Mouse (Mus musculus) embryonic facial prominence, embryonic 11.5 days (tissue): ENCODE results near the gene Csnk1d. TPM values are rescaled to one million over a fixed set of nuclear protein-coding genes. Genes with fewer than 3 reads are reported as not detected.

Experiments used
- ATAC-seq: fragments of 200-750 bp; cut with Nextera tagmentation; replicated peaks from 2 replicates; pipeline ENCODE4 v1.8.0; 2017; ENCODE audit warnings: low read depth; ENCODE audit not compliant: insufficient number of reproducible peaks, low FRiP score, low TSS enrichment
- DNase-seq: peaks from one replicate; pipeline ENCODE4 v3.0.0-alpha.2; 2015; ENCODE audit warnings: low spot score
- H3K27ac ChIP-seq: fragments of 300-500 bp; sonication (generic); replicated peaks from 2 replicates; pipeline ENCODE4 v1.5.1; 2014; ENCODE audit warnings: mild to moderate bottlenecking, low read depth, low read length, control low read depth
- H3K27me3 ChIP-seq: fragments of 300-500 bp; sonication (generic); 2 replicates; pipeline ENCODE4 v1.6.1; 2014; ENCODE audit warnings: mild to moderate bottlenecking, low read length, moderate library complexity, mixed read lengths; ENCODE audit not compliant: control insufficient read depth, insufficient read depth
- H3K36me3 ChIP-seq: fragments of 300-500 bp; sonication (generic); replicated peaks from 2 replicates; pipeline ENCODE4 v1.6.1; 2014; ENCODE audit warnings: low read depth, mild to moderate bottlenecking, low read length, moderate library complexity, mixed read lengths; ENCODE audit not compliant: control insufficient read depth, insufficient read depth
- H3K4me1 ChIP-seq: fragments of 300-500 bp; sonication (generic); 2 replicates; pipeline ENCODE4 v1.6.1; 2014; ENCODE audit warnings: low read length, mixed read lengths; ENCODE audit not compliant: control insufficient read depth, insufficient read depth
- H3K4me2 ChIP-seq: fragments of 300-500 bp; sonication (generic); 2 replicates; pipeline ENCODE4 v1.6.1; 2014; ENCODE audit warnings: low read depth, mild to moderate bottlenecking, control low read depth, low read length, moderate library complexity
- H3K4me3 ChIP-seq: fragments of 300-500 bp; sonication (generic); 2 replicates; pipeline ENCODE4 v1.5.1; 2014; ENCODE audit warnings: low read depth, low read length, control low read depth
- H3K9ac ChIP-seq: fragments of 300-500 bp; sonication (generic); replicated peaks from 2 replicates; pipeline ENCODE4 v1.6.1; 2014; ENCODE audit warnings: mild to moderate bottlenecking, control low read depth, low read length
- H3K9me3 ChIP-seq: fragments of 300-500 bp; sonication (generic); replicated peaks from 2 replicates; pipeline ENCODE4 v1.6.1; 2016; ENCODE audit warnings: mild to moderate bottlenecking, low read length, inconsistent platforms, mixed read lengths; ENCODE audit not compliant: control insufficient read depth
- WGBS: fragments of 180-500 bp; shearing (Covaris S2); extraction: QIAGEN DNeasy Blood & Tissue Kit; methylation state at CpG from one replicate; pipeline ENCODE4 v1.1.7; 2014; 5-methylcytosine and 5-hydroxymethylcytosine counted together
- polyA plus RNA-seq: library from polyadenylated mRNA; unstranded; fragments of >200 nt; fragmentation: Nextera tagmentation; extraction: Ambion mirVana; gene quantifications from 2 replicates; pipeline ENCODE4 v1.2.1, GENCODE M21; 2014

Csnk1d gene
- polyA plus RNA-seq, 1 experiment from 2014 or later: 60.3 TPM

- no peaks in the 10 kb centered on the region for H3K4me1 ChIP-seq
- WGBS: 50% methylated on average over 4 of the region's 4 CpGs
- H3K9ac ChIP-seq: no peak overlapping the region
- H3K4me2 ChIP-seq: no peak overlapping the region
- ATAC-seq (no peak), DNase-seq (no peak)
- no peaks in the 10 kb centered on the region for H3K36me3 ChIP-seq
- no peak overlapping the region for H3K27ac ChIP-seq
- H3K4me3 ChIP-seq: no peak overlapping the region
- H3K27me3 ChIP-seq: no peaks in the 10 kb centered on the region
- H3K9me3 ChIP-seq: no peaks in the 10 kb centered on the region
Observed at GRCm38 (mm10) chr11:120938795-120939194, 52.3 kb downstream of the Csnk1d start.

GRCm38 (mm10) chr11:120937976-120938375 lies 53.2 kb downstream of the Csnk1d start:
- Histone ChIP-seq H3K9ac (no peak overlapping the region), H3K27ac (no peak overlapping the region), H3K9me3 (no peaks in the 10 kb centered on the region), H3K4me2 (no peak overlapping the region), H3K4me3 (no peak overlapping the region), H3K4me1 (no peaks in the 10 kb centered on the region), H3K36me3 (no peaks in the 10 kb centered on the region), H3K27me3 (no peaks in the 10 kb centered on the region)
- DNase-seq (no peak), ATAC-seq (no peak)
- WGBS: 95% methylated on average over 1 of the region's 1 CpGs

GRCm38 (mm10) chr11:120932564-120933398 lies 58.3 kb downstream of the Csnk1d start, which contains the start of gene Ccdc57:
Gene Ccdc57, minus strand, starts transcription at chr11:120932872.
- Histone ChIP-seq H3K27me3 (no peaks in the 10 kb centered on the region), H3K27ac (no peak within 1 kb of the TSS), H3K36me3 (no peaks in the 10 kb centered on the region), H3K9ac (peak within 1 kb of the TSS; percentile 71), H3K4me1 (no peaks in the 10 kb centered on the region), H3K4me3 (peak within 1 kb of the TSS; percentile 56), H3K4me2 (peak within 1 kb of the TSS; percentile 53), H3K9me3 (no peaks in the 10 kb centered on the region)
- peak; percentile 86 for ATAC-seq
- WGBS: 9% methylated on average over 44 of the region's 44 CpGs
- peak; percentile 92 for DNase-seq

- ATAC-seq (no peak), DNase-seq (no peak)
- H3K27me3 ChIP-seq: no peaks in the 10 kb centered on the region
- no peak overlapping the region for H3K27ac ChIP-seq
- H3K9ac ChIP-seq: no peak overlapping the region
- H3K4me1 ChIP-seq: no peaks in the 10 kb centered on the region
- H3K36me3 ChIP-seq: no peaks in the 10 kb centered on the region
- WGBS: 88% methylated on average over 4 of the region's 4 CpGs
- no peak overlapping the region for H3K4me2 ChIP-seq
- H3K4me3 ChIP-seq: no peak overlapping the region
- H3K9me3 ChIP-seq: no peaks in the 10 kb centered on the region
Observed at GRCm38 (mm10) chr11:120931479-120931878, 59.7 kb downstream of the Csnk1d start.

- Histone ChIP-seq H3K27ac (no peak overlapping the region), H3K9me3 (no peaks in the 10 kb centered on the region), H3K9ac (no peak overlapping the region), H3K4me1 (no peaks in the 10 kb centered on the region), H3K4me3 (no peak overlapping the region), H3K36me3 (no peaks in the 10 kb centered on the region), H3K4me2 (no peak overlapping the region), H3K27me3 (no peaks in the 10 kb centered on the region)
- DNase-seq (no peak), ATAC-seq (no peak)
- WGBS: 94% methylated on average over 4 of the region's 4 CpGs
Observed at GRCm38 (mm10) chr11:120928468-120928867, 62.7 kb downstream of the Csnk1d start.

GRCm38 (mm10) chr11:120922528-120922927 lies 68.6 kb downstream of the Csnk1d start:
- no peaks in the 10 kb centered on the region for H3K9me3 ChIP-seq
- WGBS: 93% methylated on average over 3 of the region's 3 CpGs
- ATAC-seq (no peak), DNase-seq (no peak)
- no peak overlapping the region for H3K4me2 ChIP-seq
- no peaks in the 10 kb centered on the region for H3K4me1 ChIP-seq
- no peak overlapping the region for H3K4me3 ChIP-seq
- no peaks in the 10 kb centered on the region for H3K27me3 ChIP-seq
- no peak overlapping the region for H3K9ac ChIP-seq
- no peak overlapping the region for H3K27ac ChIP-seq
- peaks cover 3% of the 10 kb centered on the region; the same call in 1 of the 2 replicates for H3K36me3 ChIP-seq

- peaks cover 3% of the 10 kb centered on the region; the same call in 1 of the 2 replicates for H3K36me3 ChIP-seq
Observed at GRCm38 (mm10) chr11:120917756-120918155, 73.4 kb downstream of the Csnk1d start.

GRCm38 (mm10) chr11:120916477-120916876 lies 74.7 kb downstream of the Csnk1d start:
- Histone ChIP-seq H3K27ac (no peak overlapping the region), H3K36me3 (peaks cover 3% of the 10 kb centered on the region; the same call in 1 of the 2 replicates), H3K9me3 (no peaks in the 10 kb centered on the region), H3K4me2 (no peak overlapping the region), H3K4me3 (no peak overlapping the region), H3K9ac (no peak overlapping the region), H3K4me1 (no peaks in the 10 kb centered on the region), H3K27me3 (no peaks in the 10 kb centered on the region)
- DNase-seq: peak; percentile 24
- WGBS: 70% methylated on average over 3 of the region's 3 CpGs
- ATAC-seq: no peak

More at GRCm38 (mm10) chr11:120917756-120918155, 73.4 kb downstream of the Csnk1d start:
- H3K4me2 ChIP-seq: no peak overlapping the region
- no peak for DNase-seq
- ATAC-seq: no peak
- WGBS: 95% methylated on average over 5 of the region's 5 CpGs
- H3K27me3 ChIP-seq: no peaks in the 10 kb centered on the region
- no peaks in the 10 kb centered on the region for H3K9me3 ChIP-seq
- H3K4me1 ChIP-seq: no peaks in the 10 kb centered on the region
- H3K9ac ChIP-seq: no peak overlapping the region
- no peak overlapping the region for H3K27ac ChIP-seq
- no peak overlapping the region for H3K4me3 ChIP-seq
